Mouse (Mus musculus): ENCODE results near the gene Pfn1. TPM values are rescaled to one million over a fixed set of nuclear protein-coding genes. Genes with fewer than 3 reads are reported as not detected.

The Pfn1 gene
- total RNA-seq, 2 experiments from 2014 or later = 283 to 296 TPM

DNA sequence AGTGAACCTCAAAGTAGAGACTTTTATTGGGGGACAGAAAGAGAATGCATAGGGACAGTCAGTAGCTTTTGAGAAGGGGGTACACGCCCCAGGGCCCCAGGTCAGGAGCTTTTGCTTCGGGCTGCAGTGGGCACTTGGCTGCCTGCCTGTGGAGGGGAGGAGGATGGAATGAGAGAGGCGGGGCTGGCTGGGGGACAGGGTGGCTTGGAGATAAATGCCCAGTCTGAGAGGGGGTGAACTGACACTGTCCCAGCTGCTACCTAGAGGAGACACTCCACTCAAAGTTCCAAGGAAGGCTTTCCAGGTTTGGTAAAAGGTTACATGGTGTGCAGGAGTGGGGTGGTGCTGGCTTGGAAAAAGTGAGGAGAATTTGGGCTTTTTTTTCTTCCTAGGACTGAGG lies 2.5 kb upstream of the Pfn1 start, which contains the start of gene Eno3:
TSS of gene Eno3 (plus strand) at position 239 of the 400 bp plus-strand sequence.
- intact Hi-C loops (cut with DNase I) = loop anchor here (1.0 to 10.0 kb wide), 2 partner anchors 11 to 662 kb away; partner anchors contain the start of genes Gabarap and Phf23
- DNase-seq = peak in 1 of 2 experiments; percentile 49

- DNase-seq = peak; percentile 74 to 79
- intact Hi-C loops (cut with DNase I) = loop anchor here (1.0 to 10.0 kb wide), 2 partner anchors 12 to 662 kb away; partner anchors contain the start of genes Gabarap and Phf23
These were observed 2.0 kb upstream of the Pfn1 start for GRCm38 (mm10) chr11:70656456-70656927.

DNA sequence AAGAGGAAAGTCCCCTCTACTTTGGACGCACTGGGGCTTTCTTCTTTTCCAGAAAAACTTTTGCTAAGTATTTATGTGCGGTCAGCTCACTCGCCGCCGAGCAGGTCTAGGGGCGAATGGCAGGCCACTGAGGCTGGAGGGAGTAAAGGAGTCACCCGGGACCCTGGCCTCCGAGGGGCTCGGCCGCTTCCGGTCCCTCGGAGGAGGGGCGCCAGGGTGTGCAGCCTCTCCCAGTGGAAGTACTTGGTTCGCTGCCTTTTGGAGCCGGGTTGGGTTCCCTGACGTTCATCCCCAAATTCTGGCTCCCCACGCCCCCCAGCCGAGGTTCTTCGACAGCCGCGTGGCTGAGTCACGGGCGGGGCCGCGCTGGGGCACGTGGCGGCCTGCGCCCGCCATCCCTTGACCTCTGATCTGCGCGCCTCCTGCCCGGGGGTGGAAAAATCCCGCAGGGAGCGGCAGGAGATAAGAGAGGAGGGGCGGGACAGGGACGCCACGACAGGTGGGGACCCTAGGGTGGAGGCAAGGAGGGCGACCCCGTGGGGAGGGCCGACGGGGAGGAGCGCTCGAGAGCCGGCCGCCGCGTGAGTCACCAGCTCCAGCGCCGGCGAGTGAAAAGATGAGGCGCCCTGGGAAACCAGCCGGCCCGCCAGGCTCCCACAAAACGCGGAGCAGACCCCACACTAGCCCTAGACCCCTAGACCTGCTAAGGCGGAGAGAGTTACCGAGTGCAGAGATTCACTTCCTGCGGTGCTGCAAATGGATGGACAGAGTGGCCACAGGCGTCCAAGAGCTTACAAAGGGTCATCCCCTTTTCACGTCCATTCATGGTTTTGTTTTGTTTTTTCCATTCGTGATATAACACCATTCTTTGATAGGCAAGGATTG lies 1.4 kb upstream of the Pfn1 start:
- intact Hi-C loops (cut with DNase I) = loop anchor here (1.0 to 10.0 kb wide), 3 partner anchors 12 to 661 kb away; partner anchors contain the start of genes Gabarap, Inca1, Kif1c and Phf23
- DNase-seq = peak; percentile 66 to 83

DNA sequence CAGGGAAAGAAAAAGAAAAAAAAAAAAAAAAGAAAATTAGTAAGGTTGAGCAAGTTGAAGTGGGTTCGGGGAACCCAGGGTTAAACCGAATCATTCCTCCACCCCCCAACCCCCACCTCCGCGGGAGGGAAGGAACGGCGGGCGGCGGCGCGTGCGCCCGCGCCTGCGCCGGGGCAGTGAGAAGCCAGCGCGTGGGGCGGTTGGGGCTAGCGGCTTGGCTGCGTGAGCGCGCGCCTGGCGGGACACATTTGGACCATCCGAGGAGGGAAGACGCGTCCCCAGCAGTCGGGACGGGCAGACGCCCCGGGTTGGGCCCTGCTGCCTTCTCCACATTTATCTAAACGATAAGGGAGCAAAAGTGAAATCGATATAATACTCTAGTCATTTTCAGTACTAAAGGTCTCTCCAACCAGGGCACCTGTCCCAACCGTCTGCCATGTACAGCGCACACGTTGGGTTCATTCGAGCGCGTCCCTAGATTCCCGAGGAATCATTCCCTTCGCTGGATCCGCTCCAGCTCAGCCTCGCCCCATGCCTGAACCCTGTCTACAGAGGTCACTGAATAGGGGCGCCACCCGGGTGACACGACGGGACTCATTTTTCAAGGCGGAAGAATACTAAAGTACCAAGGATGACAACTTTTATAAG lies 603 bp upstream of the Pfn1 start:
- peak; percentile 80 to 89 for DNase-seq
- intact Hi-C loops (cut with DNase I) = loop anchor here (2.0 to 10.0 kb wide), 2 partner anchors 46 to 660 kb away; partner anchors contain the start of genes Gabarap, Inca1, Kif1c and Phf23

- intact Hi-C loops (cut with DNase I) = loop anchor here (2.0 to 10.0 kb wide), 2 partner anchors 47 to 659 kb away; partner anchors contain the start of genes Gabarap, Inca1, Kif1c and Phf23
- peak; percentile 71 to 80 for DNase-seq
These were observed 873 bp downstream of the Pfn1 start for GRCm38 (mm10) chr11:70653345-70654197.

- DNase-seq = no peak
- intact Hi-C loops (cut with DNase I) = loop anchor here (10.0 kb wide), 1 partner anchor 658 kb away; the partner anchor contains the start of genes Gabarap and Phf23
These were observed 1.5 kb downstream of the Pfn1 start for GRCm38 (mm10) chr11:70652884-70653344.

- intact Hi-C loops (cut with DNase I) = loop anchor here (10.0 kb wide), 1 partner anchor 657 kb away; the partner anchor contains the start of genes Gabarap and Phf23
- DNase-seq = no peak
These were observed 2.2 kb downstream of the Pfn1 start for GRCm38 (mm10) chr11:70652029-70652883.

DNA sequence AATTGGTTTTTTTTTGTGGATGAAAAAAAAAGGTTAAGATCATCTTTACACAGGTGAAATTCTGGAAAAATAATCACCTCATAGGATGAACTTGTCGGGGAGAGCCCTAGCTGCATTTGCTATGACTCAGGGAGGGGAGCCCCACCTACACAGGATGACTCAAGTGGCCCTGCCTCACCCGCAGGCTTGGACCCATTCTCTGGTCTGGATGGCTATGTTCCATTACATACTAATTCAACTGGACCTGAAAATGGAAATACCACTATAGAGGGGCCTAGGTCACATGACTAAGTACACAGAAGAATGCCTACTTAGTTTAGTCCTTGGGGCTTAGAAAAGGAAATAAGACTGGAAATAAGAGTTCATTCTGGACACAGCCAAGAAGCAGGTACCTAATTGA lies 3.1 kb downstream of the Pfn1 start:
- intact Hi-C loops (cut with DNase I) = loop anchor here (10.0 kb wide), 1 partner anchor 657 kb away; the partner anchor contains the start of genes Gabarap and Phf23
- DNase-seq = no peak

- intact Hi-C loops (cut with DNase I) = loop anchor here (10.0 kb wide), 1 partner anchor 656 kb away; the partner anchor contains the start of genes Gabarap and Phf23
- DNase-seq = no peak
These were observed 3.9 kb downstream of the Pfn1 start for GRCm38 (mm10) chr11:70650322-70651175.

GRCm38 (mm10) chr11:70649185-70649734 lies 5.2 kb downstream of the Pfn1 start:
- intact Hi-C loops (cut with DNase I) = loop anchor here (10.0 kb wide), 1 partner anchor 414 kb away; the partner anchor contains the start of genes 0610010K14Rik, Gm21988 and Rnasek

DNA sequence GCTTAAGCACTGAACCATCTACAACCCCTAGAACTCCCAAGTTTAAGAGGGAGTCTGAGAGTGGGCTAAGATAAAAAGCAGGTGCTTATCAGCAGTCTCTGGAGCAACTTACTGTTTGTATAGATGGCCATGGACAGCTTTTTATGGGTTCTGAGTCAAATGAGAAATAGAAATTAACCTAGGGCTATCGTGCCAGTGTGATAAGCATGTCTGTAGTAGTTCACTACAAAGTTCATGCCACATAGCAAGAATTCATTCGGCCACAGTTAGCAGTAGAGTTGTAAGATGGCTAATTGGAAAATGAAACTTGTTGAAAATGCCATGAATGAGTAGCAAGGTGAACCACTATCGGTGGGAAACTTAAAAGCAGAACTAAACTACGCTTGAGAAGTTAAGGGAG lies 5.9 kb downstream of the Pfn1 start:
- DNase-seq = no peak
- intact Hi-C loops (cut with DNase I) = loop anchor here (10.0 kb wide), 1 partner anchor 414 kb away; the partner anchor contains the start of genes 0610010K14Rik, Gm21988 and Rnasek

More at GRCm38 (mm10) chr11:70649185-70649734, 5.2 kb downstream of the Pfn1 start:
- DNase-seq = no peak

DNA sequence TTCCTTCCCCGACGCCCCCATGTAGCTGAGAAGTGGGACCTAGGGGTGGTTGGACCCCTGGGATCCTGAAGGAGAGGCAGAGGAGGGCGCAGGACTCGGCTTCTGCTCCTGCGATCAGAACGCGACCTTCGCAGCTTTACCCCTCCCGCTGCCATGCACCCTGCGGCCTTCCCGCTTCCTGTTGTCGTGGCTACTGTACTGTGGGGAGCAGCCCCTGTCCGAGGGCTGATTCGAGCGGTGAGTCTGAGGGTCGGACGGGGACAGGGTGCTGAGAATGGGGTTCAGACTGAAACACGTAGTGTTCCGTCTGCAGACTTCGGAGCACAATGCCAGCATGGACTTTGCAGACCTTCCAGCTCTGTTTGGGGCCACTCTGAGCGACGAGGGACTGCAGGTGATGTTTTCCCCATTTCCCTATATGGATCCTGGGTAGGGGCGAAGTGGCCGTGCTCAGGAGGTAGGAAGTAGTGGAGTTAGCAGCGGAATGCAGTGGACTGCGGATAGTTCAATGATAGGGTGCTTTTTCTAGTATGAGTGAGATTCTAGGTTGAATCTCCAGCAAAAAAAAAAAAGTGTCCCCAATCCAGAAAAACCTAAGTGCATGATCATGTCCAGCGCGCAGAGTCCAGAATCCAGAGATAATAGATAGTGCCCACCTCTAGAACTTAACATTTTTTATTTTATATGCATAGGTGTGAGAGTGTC lies 6.6 kb downstream of the Pfn1 start:
- DNase-seq = peak in 1 of 2 experiments; percentile 40

GRCm38 (mm10) chr11:70646691-70647650 lies 7.5 kb downstream of the Pfn1 start, which contains the start of the genes Rnf167 and Slc25a11:
Gene Rnf167 (plus strand): TSS chr11:70647235.
Gene Slc25a11 (minus strand): TSS chr11:70647479.
- intact Hi-C loops (cut with DNase I) = loop anchor here (10.0 kb wide), 1 partner anchor 412 kb away; the partner anchor contains the start of genes 0610010K14Rik, Gm21988 and Rnasek
- DNase-seq = peak; percentile 94

More for the DNA sequence above, 6.6 kb downstream of the Pfn1 start:
- intact Hi-C loops (cut with DNase I) = loop anchor here (10.0 kb wide), 1 partner anchor 413 kb away; the partner anchor contains the start of genes 0610010K14Rik, Gm21988 and Rnasek

DNA sequence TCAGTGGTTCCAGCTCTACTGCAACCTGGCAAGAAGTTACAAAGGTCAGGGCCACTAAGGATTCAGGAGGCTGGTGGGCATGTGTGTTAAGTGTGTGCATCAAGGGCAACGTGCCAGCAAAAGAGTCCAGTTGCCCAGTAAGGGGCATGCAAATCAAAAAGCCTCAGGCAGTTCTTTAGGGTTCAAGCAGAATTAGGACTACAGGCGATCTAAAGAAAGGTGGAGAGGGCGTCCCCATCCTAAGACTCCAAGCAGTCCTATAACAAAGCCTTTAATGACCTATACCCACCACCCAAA lies 8.2 kb downstream of the Pfn1 start:
- intact Hi-C loops (cut with DNase I) = loop anchor here (10.0 kb wide), 1 partner anchor 411 kb away; the partner anchor contains the start of genes 0610010K14Rik, Gm21988 and Rnasek

More for the DNA sequence above, 8.2 kb downstream of the Pfn1 start:
- no peak for DNase-seq

All from heart, postnatal 36 days (tissue).